Mouse (Mus musculus) spleen, postnatal 36 days (tissue): Measurements from ENCODE around the gene Prkag2.

Experiments
- DNase-seq, 2 experiments: peaks; one replicate each; pipeline ENCODE4 v3.0.0; 2022; ENCODE audit warnings: low spot score in 2 of 2, mixed read lengths in 1 of 2

The Prkag2 gene

GRCm38 (mm10) chr5:24969241-24969880, 131.1 kb downstream of the Prkag2 start:
- DNase-seq: no peak

GRCm38 (mm10) chr5:24968792-24969191, 131.7 kb downstream of the Prkag2 start:
- no peak for DNase-seq

GRCm38 (mm10) chr5:24967898-24968535, 132.4 kb downstream of the Prkag2 start:
- no peak for DNase-seq

DNA sequence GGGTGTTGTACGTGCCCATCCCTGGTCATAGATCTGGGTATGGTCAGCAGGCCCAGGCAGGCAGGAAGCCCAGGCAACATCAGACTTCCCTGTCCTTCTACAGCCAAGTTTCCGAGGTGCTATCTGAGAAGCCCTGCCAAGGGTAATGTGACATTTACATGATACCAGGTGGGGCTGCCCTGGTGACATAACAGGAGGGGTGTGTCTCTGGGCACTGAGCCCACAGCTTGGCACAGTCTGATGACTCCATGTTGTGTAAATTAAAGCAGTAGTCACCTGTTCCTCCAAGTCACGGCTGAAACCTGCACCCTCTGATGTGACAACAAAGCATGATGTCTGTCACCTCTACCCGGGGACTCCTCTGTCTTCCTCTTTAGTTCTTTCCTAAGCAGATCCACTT, 136.7 kb downstream of the Prkag2 start:
- DNase-seq: no peak

- no peak for DNase-seq
Observed at GRCm38 (mm10) chr5:24960791-24961190, 139.7 kb downstream of the Prkag2 start.

GRCm38 (mm10) chr5:24959758-24960157, 140.7 kb downstream of the Prkag2 start:
- no peak for DNase-seq

- no peak for DNase-seq
Observed at GRCm38 (mm10) chr5:24958596-24958995, 141.8 kb downstream of the Prkag2 start.

DNA sequence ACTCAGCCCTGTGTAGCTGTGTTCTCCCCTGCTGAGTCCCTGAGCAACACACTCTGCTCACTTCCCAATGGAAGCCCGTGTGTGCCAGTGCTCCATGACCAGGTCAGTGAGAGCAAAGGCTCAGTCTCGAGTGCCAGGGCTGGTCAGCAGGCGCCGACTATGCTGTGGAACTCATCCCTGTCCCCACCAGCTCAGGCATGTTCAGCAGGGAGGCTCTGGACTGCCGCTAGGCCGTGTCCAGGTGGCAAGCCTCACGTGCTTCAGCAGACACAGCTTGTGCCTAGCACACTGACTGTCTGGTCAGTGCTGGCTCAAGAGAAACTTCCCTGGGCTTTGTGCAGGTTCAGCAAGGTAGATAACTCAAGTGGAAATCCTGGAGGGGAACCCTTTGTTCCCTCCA, 143.6 kb downstream of the Prkag2 start:
- DNase-seq: no peak

- no peak for DNase-seq
Observed at GRCm38 (mm10) chr5:24952842-24953741, 147.3 kb downstream of the Prkag2 start.

DNA sequence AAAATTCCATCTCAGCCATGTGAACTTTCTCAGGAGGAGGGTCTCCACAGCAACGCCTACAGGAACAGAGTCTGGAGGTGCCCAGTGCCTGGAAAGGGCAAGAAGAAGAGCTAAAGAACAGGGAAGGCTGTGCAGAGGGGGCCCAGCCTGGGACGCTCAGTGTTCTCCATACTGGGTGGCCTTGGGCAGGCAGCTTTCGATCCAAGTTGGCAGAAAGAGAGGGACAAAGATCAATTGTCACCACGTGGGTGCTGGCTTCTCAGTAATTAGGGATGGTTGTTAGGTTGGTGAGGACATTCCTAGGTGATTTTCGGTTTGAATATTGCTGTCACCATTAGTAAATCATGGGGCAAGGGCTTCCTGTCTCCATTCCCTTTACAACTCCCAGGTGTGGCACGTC, 148.2 kb downstream of the Prkag2 start:
- DNase-seq: no peak

DNA sequence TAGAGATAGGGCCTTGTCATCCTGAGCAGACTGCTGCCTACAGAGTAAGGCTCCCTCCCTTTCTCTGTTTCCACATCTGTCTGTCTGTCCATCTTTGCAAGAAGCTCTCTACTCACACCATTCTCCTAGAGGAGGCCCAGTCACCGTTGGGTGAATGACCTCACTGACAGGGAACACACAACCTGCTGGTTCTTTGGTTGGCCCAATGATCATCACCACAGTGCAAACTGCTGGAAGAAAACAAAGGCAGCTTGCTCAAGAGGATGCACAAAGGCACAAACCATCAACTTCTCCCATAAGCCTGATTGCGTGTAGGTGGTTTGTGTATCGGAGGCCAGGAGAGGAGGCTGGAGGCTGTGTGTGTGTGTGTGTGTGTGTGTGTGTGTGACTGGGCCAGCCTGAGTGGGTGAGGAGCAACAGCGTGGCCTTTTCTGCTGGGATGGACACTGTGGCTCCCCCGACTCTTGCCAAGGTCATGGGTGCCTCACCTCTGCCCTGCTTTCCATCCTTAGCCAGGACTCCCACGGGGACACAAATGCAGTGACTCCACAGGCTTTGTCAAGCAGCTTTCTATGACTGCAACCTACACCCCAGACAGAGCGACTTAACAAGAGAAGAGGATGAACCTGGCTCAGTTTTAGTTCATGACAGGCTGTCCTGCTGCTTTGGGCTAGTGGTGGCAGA, 149.4 kb downstream of the Prkag2 start:
- DNase-seq: no peak

- no peak for DNase-seq
Observed at GRCm38 (mm10) chr5:24950039-24950438, 150.4 kb downstream of the Prkag2 start.

DNA sequence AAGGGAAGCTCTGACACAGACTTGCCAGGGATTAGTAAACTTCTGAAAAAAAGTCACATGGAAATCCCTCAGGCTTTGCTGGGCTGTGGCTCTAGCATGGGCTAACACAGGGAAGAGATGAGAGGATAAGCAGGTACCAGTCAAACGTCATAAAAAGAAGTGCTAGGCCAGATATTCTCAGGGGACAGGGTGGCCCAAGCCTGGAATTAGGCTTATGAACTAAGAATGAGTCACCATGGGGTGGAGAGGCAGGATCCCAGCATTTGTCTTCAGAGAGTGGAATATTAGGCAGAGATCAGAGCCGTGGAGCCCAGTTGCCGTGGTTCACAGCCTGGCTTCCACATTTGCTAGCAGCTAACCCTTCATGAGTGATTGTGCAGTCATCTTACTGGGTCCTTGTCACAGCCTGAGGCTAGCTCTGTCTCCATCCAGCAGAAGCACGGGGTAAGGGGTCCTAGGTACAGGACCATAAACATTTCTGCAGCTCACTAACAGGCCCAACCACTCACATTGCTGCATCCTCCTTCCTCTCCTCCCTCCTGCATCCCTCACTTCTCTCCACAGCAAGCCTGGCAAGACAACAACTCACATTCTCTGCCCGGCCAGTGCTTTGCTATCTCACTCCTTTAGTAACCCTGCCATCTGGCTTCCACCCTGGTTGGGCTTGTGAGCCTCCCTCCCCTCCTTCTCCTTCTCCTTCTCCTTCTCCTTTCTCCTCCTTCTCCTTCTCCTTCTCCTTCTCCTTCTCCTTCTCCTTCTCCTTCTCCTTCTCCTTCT, 162.2 kb downstream of the Prkag2 start:
- no peak for DNase-seq

DNA sequence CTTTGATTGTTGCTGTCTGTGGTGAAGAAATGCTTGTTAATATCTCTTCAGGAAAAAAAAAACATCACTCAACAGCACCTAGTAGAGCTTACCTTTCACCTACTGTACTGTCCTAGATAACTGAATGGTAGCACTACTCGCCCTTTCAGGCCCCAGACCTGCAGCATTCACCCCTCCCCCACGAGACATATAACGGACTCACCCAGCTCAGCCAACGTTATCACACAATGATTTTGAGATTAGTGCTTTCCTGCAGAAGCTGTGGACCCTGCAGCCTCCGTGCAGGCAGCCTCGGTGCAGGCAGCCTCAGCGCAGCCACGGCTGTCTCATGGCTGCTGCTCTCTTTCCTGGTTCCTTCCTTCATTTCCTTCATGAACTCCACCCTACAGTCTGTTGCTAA, 164.0 kb downstream of the Prkag2 start:
- no peak for DNase-seq

DNA sequence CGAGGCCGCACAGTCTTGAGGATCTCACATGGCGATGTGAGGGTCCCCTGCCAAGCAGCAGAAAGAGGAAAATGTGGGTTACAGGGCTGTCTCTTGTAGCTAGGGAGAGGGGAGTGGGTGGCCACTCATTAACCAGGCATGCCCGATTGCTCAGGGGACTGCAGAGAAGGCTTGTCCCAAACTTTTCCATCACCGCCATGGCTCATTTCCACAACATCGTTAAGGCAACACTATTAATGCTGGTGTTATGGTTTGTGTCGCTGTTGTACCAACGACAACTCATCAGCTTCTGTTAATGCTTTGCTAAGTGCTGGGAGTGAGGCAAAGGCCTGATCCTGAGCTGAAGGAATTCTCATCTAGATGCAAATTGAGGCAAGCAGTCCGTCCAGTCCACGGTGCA, 165.0 kb downstream of the Prkag2 start:
- no peak for DNase-seq

DNA sequence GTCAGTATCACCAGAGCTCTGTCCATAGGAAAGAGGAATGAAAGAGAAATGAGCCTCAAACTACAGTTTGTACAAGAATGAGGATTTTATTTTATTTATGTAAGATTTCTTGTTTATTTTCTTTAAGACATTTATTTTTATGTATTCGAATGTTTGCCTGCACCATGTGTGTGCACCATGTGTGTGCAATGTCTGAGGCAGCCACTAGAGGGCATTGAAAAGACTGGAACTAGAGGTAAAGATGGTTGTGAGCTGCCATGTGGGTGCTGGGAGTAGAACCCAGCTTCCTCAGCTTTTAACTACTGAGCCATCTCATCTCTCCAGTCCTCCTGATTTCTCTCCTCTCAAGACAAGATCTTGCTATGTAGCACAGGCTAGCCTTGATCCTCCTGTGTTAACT, 166.7 kb downstream of the Prkag2 start:
- DNase-seq: no peak

DNA sequence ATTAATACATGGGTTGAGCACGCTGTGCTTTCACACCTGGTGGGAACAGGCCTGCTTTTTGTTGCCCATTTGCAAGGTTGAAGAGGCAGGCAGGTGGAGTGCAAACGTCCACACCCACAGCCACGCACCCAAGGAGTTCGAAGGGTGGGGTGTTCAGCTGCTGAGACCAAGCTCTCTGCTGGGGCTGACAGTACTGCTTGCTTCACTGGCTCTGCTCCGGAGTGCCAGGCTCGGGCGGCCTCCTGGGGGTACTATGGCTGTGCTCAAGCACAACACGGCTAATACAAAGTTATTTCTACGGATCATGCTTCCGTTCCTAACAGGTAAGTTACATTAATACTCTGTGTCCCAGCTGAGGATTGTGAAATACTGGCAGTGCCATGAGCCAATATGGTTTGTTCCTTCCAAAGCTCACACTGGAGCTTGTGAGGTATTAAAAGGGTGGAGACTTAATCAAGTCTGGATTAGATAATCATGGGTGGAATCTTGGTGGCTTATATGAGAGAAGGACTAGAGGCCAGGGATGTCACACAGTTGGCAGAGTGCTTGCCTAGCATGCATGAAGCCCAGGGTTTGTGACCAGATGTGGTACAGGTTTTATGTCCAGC, 168.8 kb downstream of the Prkag2 start:
- no peak for DNase-seq

GRCm38 (mm10) chr5:24930831-24931577, 169.4 kb downstream of the Prkag2 start:
- no peak for DNase-seq

DNA sequence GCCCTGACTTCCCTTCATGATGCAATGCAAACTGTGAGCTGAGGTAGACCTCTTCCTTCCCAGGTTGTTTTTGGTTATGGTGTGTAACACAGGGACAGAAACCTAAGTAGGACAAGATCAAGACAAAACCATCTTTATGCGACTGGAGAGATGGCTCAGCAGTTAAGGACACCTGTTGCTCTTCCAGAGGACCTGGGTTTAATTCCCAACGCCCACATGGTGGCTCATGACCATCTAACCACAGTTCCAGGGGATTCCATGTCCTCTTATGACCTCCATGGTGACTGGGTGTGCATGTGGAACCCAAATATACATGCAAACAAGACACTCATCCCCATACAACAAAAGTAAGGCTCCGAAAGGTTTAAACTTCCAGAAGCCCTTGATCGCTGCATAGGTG, 171.6 kb downstream of the Prkag2 start:
- DNase-seq: no peak

GRCm38 (mm10) chr5:24927706-24928105, 172.7 kb downstream of the Prkag2 start:
- peak; percentile 8 to 10 for DNase-seq
